Mouse (Mus musculus) lung, postnatal 10 days (tissue): ENCODE measurements at regions not wholly inside any gene's neighbourhood (a gene's known extent, or its start where the extent isn't known, plus 50 kb on each side); places are given as distances from the start of the nearest gene placed in this dataset.
A peak's percentile ranks its signal among the peaks of the same experiment; 100 is the strongest.

ENCODE experiments used
- DNase-seq: peaks from one replicate; pipeline ENCODE4 v3.0.0; 2021

- no peak for DNase-seq
These were observed 180.6 kb upstream of the Lpp start for GRCm38 (mm10) chr16:24212702-24213101.

DNA sequence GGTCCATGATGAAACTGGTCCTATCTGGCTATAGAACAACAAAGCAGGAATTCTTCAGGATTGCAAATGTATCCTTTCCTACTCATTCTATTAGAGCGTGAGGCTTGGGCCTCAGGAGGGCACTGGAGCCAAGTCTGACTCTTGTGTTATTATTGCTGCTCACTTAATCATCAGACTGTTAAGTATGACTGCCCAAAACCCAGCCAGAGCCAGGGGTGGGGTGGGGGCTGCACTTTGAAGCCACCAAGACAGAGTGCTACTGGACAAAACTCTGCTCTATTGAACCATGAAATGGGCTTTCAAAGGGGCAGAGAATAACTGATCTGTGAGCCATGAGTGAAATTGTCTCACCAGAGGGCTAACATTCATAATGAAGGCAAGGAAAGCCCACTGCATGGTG, 181.7 kb upstream of the Lpp start:
- no peak for DNase-seq

DNA sequence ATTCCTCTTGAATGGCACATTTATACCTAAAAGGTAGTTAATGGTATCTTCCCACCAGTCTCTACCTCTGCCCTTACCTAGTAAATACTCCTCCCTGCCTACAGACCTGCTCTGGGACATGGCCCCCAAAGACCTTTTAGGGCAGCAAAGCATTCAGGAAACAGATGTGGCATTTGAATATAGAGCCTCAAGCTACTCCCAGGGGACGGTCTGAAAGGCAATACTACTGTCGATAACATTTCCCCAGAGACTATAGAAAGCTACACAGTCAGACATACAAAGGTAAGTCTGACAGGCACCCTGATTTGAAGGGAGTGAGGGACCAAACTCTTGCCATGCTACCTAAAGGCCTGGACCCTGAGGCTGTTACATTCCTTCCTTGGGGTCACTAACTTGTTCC, 184.4 kb upstream of the Lpp start:
- no peak for DNase-seq

DNA sequence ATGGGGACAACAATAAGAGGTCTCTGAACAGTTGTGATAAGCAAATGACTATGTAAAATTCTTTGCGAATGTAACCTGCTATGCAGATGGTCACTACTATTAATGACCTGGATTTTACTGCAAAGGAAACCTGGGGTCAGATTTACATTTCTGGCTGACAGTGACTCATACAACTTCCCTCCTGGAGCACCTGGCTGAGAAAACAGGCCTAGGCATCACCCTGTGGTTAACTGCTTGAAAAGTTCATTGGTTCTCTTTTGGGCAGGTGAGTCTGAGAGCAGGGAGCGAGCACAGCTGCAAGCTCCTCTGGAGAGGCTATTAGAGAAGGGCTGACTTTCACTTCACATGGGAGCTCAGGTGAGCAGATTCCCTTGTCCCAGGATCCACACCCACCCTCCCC, 185.2 kb upstream of the Lpp start:
- DNase-seq: no peak

DNA sequence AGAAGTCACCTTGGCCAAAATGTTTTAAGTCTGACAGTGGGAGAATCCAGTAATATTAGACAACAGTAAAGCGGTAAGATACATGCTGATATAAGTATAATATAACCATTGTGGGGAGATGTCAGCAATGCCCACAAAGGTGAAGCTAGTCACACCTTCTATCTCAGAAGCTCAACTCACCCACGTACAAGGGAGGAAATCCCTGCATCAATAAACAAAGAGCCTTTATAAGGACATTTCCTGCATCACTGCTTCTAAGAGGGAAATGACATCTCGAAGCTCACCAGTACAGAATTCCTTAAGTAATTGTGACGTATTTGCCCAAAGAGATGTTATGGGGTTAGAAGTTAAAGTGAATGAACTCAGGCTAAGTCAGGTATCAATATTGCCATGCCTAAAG, 186.3 kb upstream of the Lpp start:
- DNase-seq: no peak

DNA sequence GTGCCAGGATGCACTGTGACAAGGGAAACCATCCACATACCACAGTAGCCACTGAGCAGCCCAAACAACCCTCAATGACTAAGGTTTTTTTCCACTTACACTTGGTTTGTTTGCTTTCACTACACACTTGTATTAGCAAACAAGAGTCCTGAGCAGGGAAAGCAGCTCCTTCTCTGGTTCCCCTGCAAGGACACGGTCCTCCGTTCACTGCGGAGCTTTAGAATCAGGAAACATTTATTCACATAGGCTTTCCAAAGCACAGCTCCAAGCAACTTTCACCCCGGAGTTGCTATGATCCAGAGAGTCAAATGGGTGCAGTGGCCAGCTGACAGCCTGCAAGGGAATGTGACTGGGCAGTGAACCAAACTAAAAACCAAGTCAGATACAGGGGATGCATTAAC, 186.8 kb upstream of the Lpp start:
- peak; percentile 36 for DNase-seq

DNA sequence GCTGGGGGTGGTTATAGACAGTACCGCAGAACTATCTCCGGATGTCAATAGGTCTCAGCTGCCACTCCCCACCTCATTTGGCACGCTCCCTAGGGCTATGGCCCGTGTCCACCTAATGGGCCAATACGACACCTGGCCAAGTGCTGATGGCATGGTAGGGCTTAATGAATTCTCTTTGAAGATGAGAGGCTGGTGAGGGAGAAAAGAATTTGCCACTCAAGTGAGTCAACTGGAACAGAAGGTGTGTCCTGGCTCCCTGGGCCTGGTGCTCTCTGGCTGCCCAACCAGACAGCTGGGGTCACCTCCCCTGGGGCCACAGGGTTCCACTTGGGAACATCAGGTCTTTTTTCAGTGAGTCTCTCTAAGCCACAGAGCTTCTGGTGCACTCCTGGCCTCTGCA, 187.7 kb upstream of the Lpp start:
- DNase-seq: peak; percentile 13

GRCm38 (mm10) chr16:24204064-24204730, 189.1 kb upstream of the Lpp start:
- DNase-seq: no peak

- no peak for DNase-seq
These were observed 190.7 kb upstream of the Lpp start for GRCm38 (mm10) chr16:24202653-24203052.

GRCm38 (mm10) chr16:24201455-24201854, 191.9 kb upstream of the Lpp start:
- no peak for DNase-seq

GRCm38 (mm10) chr16:24200200-24200599, 193.1 kb upstream of the Lpp start:
- no peak for DNase-seq

- no peak for DNase-seq
These were observed 193.7 kb upstream of the Lpp start for GRCm38 (mm10) chr16:24199408-24200167.

DNA sequence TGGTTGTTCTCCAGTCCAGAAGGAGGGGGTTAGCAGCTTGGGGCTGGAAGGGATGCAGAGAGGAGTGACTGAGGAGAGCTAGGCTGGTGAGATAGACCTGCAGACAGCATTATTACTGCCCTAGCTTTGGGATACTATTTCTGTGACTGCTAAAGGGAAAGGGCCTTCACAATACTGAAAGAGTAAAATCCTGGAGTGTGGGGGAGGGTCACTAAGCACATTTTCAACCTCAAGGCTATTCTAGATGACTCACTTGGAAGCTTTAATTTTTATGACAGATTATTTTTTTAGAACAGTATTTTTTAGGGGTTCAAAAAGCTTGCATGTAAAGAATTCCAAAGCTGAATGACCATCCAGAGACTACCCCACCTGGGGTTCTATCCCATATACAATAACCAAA, 195.0 kb upstream of the Lpp start:
- no peak for DNase-seq

DNA sequence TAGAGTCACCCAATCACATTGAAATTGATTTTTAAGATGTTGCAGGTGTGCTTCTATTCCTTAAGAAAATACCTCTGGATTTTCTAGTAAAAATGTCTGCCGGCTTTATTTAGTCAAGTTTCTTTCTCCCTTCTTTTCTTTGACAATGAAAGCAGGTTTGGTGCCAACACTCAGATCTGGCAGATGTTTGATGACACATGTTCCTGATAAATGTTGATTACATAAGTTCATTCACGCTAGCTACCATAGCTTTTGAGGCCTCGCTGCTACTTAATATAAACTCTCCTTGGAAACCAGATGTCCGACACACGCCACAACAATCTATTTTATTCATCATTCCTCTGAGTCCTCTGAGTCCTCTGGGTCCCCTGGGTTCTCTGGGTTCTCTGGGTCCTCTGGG, 195.7 kb upstream of the Lpp start:
- no peak for DNase-seq

- no peak for DNase-seq
These were observed 199.4 kb upstream of the Lpp start for GRCm38 (mm10) chr16:24193945-24194344.

DNA sequence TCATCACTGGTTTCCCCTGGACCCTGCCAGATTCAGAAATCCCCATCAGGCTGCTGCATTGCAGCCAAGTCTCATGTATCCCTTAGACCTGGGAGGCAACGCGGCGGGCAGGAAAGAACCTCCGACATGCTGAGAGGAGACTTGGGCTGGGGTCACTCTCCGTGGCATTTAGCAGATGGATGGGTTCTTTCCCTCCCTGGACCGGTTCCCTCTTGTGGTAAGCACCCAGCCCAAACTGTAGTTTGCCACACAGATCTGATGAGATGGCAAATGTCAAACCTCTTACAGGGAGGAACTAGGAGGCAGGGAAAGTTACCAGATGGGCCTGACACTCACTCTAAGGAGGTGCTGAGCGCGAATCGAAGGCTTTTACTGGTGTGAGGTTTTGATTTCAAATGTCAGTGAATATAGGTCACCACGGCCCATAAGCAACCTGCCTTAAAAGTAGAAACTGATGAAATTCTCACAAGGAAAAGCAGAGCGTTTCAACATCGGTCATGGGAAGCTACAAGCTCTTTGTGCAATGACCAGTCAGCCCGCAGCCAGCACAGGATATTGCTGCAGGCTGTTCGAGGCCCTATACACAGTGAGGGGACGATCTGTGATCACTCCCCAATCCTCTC, 199.9 kb upstream of the Lpp start:
- peak; percentile 43 for DNase-seq

GRCm38 (mm10) chr16:24192013-24192412, 201.3 kb upstream of the Lpp start:
- no peak for DNase-seq

DNA sequence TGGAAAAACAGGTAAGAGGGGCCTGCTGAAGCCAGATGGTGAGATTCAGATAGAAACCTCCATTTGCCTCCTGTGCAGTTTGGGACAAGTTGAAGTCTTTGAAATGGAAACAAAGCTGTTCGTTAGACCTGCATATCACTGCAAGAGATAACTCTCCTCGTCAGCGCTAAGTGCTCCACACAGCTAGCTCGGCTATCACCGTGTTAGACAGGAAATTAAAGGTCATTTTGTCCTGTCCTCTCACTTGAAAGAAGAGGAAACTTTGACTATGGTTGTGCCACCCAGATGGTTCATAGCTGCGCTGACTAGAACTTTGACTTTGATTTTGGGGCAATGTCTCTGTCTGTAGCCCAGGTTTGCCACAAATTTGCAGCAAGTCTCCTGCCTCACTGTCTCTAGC, 198.5 kb upstream of the Bcl6 start:
- DNase-seq: no peak

DNA sequence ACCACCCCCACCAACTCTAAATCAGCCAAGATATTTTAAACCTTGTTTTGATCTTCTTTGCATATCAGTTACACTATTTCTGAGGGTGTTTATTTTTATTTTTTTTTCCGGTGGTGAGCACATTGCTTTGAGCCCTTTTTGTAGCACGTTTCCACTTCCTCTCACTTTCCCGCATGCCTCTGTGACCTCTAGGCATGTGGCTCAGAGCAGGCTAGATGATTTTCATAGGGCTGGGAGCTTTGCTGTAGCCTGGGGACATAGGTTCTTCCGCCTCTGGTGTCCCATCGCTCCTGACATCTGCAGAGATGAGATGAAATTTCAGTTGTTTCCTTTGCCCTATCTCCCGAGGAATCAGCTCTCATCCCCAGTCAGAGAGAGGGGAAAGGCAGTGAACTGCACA, 197.3 kb upstream of the Bcl6 start:
- DNase-seq: no peak

DNA sequence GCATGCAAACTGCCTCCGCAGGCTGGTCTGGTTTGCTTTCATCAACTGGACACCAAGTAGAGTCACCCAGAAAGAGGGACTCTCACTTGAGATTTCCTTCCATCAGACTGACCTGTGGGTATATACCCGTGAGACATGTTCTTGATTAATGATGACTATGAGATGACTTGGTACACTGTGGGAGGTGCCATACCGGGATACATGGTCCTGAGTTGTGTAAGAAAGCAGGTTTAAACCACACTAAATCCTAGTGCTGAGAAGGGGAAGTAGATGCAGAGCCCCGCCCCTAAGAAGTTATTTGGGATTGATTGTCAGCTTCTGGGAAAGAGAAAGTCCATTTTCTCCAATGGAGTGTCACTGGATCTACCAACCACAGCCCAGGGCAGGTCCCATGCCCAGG, 196.2 kb upstream of the Bcl6 start:
- DNase-seq: no peak

DNA sequence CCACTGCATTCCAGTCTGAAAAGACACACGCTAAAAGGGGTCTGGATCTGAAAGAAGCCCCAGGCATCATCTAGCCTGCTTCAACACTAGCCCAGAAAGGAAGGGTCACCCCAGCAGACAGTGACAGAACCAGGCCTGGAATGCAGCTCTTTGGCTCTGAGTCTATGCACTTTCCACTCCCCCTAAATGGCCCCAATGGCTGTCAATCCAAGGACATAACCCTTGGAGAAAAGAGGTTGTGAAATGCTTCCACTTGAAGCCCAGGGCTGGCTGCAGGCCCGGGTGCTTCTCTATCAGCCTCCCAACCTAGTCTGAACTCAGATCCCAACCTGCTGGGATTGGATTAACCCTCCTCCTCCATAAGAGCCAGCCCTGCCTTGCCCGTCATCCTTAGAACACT, 194.6 kb upstream of the Bcl6 start:
- peak; percentile 78 for DNase-seq

GRCm38 (mm10) chr16:24181388-24181787, 192.7 kb upstream of the Bcl6 start:
- no peak for DNase-seq

DNA sequence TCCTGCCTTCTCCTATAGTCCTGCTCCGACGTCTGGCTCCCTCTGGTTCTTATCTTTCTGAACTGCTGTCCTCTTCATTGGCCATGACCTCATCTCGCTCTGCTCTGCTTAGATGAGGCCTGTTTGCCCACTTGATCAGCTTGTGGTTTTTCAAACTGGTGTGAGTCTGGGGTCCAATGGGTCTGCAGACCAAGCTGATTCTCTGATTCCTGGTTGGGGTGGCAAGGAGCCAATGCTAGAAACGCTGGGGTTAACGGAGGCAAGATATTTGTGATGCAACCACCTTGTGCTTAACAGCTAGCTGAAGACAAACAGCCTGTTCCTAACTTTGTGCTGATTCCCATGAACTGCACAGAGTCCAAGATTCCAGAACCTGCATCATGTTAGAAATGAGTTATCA, 192.0 kb upstream of the Bcl6 start:
- peak; percentile 23 for DNase-seq

DNA sequence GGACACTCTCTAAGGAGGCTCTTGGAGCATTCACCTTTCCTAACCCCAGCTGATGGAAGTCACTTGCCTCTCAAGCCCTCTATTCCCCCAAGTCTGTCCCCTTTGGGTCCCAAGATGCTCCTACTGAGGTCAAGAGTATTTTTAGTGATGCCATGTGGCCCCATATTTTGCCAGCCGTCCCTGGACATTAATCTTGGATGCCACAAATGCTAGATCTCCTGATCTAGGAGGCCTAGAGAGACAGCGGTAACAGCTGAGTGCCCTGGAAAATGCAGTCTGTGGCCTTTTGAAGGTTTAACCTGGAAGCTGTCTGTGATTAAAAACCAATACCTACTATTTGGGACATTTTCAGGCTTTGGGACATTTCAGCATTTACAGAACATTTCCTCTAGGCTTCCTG, 188.9 kb upstream of the Bcl6 start:
- DNase-seq: no peak
